Mouse (Mus musculus): Measurements from ENCODE around the gene Ptprt. TPM values are rescaled to one million over a fixed set of nuclear protein-coding genes. Genes with fewer than 3 reads are reported as not detected.

Gene Ptprt
- total and polyA plus RNA-seq, 3 experiments = 0.02 to 0.36 (median 0.08) TPM

DNA sequence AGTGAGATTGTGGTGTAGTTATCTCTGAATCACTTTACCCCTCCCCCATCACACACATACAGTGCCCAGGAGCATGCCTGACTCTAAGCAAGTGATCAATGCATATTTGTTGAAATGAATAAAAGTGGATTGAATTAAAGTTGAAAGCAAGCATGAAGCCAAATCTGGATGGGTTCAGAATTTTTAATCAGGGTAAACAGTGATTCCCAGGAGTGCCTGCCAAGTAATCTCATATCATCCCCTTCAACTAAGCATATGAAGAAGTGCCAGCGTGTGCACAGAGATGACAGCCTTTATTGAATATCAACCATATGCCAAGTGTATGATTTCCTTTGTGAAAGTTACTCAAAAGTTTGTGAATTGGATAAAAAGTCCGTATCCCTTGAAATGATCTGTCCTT lies 893.4 kb downstream of the Ptprt start:
- intact Hi-C loops (cut with DNase I) = no loop called here
- WGBS = 67% methylated on average over 2 of the region's 2 CpGs
- Histone ChIP-seq H3K36me3 (ENCODE audit: control insufficient read depth, insufficient read depth, low read length) (no peaks in the 10 kb centered on the region), H3K4me3 (no peak overlapping the region), H3K79me2 (replicated peaks; ENCODE audit: control insufficient read depth, insufficient read depth, low read length) (no peaks in the 10 kb centered on the region), H3K27me3 (ENCODE audit: control insufficient read depth, insufficient read depth, low read length) (no peaks in the 10 kb centered on the region), H3K9ac (ENCODE audit: low read depth, low read length) (no peak overlapping the region), H3K4me1 (ENCODE audit: control insufficient read depth, insufficient read depth, low read length) (no peaks in the 10 kb centered on the region), H3K27ac (no peak overlapping the region)
- no peak for DNase-seq
- no peak for TF ChIP-seq EP300 (IDR thresholded peaks at IDR 0.05; ENCODE audit: insufficient read depth, low read depth, low read length)
- TF ChIP-seq POLR2A (IDR thresholded peaks at IDR 0.05; ENCODE audit: insufficient read depth, low read depth, low read length) = no peak
- TF ChIP-seq CTCF (IDR thresholded peaks at IDR 0.05) = no peak

DNA sequence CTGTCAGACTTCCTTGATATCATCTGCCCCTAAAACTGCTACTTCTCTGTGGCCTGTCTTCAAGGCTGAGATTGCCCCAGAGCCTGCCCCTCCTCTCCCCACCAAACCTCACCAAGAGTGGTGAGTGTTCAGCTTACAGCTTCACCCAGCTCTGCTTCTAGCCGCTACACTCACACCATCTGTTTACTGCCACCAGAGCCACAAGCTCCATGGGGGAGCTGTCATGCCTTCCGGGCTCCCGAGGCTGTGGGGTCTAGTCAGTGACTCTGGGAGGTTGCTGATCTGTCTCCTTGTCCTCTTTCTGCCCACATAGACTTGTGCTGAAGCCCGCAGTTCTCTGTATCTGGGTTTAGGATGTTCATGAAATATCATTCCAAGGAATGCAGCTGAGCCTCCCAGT lies 947.9 kb downstream of the Ptprt start:
- no peak for DNase-seq
- no peak for TF ChIP-seq POLR2A (IDR thresholded peaks at IDR 0.05; ENCODE audit: insufficient read depth, low read depth, low read length)
- TF ChIP-seq EP300 (IDR thresholded peaks at IDR 0.05; ENCODE audit: insufficient read depth, low read depth, low read length) = no peak
- TF ChIP-seq CTCF (IDR thresholded peaks at IDR 0.05) = no peak
- no peaks in the 10 kb centered on the region for H3K36me3 ChIP-seq (ENCODE audit: control insufficient read depth, insufficient read depth, low read length)
- no peaks in the 10 kb centered on the region for H3K4me1 ChIP-seq (ENCODE audit: control insufficient read depth, insufficient read depth, low read length)
- WGBS = 23% methylated on average over 4 of the region's 4 CpGs
- H3K27me3 ChIP-seq (ENCODE audit: control insufficient read depth, insufficient read depth, low read length) = no peaks in the 10 kb centered on the region
- H3K79me2 ChIP-seq (replicated peaks; ENCODE audit: control insufficient read depth, insufficient read depth, low read length) = no peaks in the 10 kb centered on the region
- H3K4me3 ChIP-seq = no peak overlapping the region
- no peak overlapping the region for H3K9ac ChIP-seq (ENCODE audit: low read depth, low read length)
- intact Hi-C loops (cut with DNase I) = no loop called here
- H3K27ac ChIP-seq = no peak overlapping the region

DNA sequence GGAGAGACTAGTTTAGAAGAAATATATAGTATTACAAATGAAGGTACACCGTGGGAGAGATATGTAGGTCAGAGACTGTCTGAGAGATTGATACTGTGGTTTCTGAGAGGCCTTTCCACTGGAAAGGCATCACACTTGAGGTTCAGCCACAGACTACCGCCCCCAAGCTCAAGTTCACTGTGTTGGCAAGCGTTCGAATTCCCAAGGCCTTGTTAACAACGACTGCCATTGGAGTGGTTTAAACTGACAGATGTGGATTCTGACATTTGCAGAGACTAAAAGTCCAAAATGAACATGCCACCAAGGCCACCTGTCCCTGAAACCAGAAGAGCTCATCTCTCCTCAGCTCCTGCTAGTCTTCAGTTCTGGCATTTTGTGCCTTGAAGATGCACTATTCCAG lies 951.6 kb downstream of the Ptprt start:
- Histone ChIP-seq H3K27ac (no peak overlapping the region), H3K79me2 (replicated peaks; ENCODE audit: control insufficient read depth, insufficient read depth, low read length) (no peaks in the 10 kb centered on the region), H3K9ac (ENCODE audit: low read depth, low read length) (no peak overlapping the region), H3K36me3 (ENCODE audit: control insufficient read depth, insufficient read depth, low read length) (no peaks in the 10 kb centered on the region), H3K4me1 (ENCODE audit: control insufficient read depth, insufficient read depth, low read length) (no peaks in the 10 kb centered on the region), H3K27me3 (ENCODE audit: control insufficient read depth, insufficient read depth, low read length) (no peaks in the 10 kb centered on the region), H3K4me3 (no peak overlapping the region)
- TF ChIP-seq POLR2A (IDR thresholded peaks at IDR 0.05; ENCODE audit: insufficient read depth, low read depth, low read length) (no peak), CTCF (IDR thresholded peaks at IDR 0.05) (no peak), EP300 (IDR thresholded peaks at IDR 0.05; ENCODE audit: insufficient read depth, low read depth, low read length) (no peak)
- DNase-seq = no peak
- WGBS = 80% methylated on average over 5 of the region's 5 CpGs
- intact Hi-C loops (cut with DNase I) = no loop called here

DNA sequence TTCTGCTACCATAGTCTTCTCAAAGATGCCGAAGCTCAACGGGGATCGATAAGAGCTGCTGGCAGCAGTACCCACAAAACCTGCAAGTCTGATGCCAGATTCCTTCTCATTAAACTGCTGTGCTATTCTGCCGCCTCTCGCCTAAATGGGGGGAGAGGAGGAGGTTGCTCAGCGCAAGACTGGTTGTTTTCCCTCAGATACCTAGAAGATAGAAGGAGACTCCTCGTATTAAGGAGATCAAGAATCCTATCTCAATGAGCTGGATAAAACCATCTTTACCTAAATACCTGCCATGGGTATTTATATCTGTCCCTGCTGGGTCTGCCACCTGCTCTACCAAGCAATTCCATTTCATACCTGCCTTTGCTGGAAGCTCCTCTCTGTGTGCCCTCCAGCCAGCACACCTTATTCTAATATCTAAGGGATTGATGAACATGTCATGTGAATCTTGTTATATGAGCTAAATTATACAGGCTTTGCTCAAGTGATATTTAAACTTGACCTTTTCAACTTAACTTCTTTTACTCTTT lies 954.5 kb downstream of the Ptprt start:
- WGBS = 89% methylated on average over 7 of the region's 7 CpGs

DNA sequence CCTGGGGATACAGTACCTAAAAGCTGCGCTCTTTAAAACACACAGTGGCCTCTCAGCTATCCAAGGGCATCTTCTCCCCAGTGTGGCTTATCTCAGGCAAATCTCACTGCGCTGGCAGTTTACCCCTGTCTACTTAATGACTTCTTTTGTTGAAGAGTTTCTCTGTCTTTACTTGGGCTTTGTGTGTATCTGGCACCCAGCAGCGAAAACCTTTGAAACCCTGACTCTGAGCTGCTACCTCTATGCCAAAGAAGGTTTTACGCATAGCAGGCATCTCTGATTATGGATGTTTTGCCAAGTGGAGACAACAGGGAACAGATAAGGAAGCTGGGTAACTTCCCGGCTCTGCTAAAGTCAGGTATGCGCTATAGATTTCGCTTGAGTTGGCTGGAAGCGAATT lies 956.1 kb downstream of the Ptprt start:
- Histone ChIP-seq H3K4me3 (no peak overlapping the region), H3K27ac (no peak overlapping the region), H3K27me3 (ENCODE audit: control insufficient read depth, insufficient read depth, low read length) (no peaks in the 10 kb centered on the region), H3K4me1 (ENCODE audit: control insufficient read depth, insufficient read depth, low read length) (no peaks in the 10 kb centered on the region), H3K36me3 (ENCODE audit: control insufficient read depth, insufficient read depth, low read length) (no peaks in the 10 kb centered on the region), H3K9ac (ENCODE audit: low read depth, low read length) (no peak overlapping the region), H3K79me2 (replicated peaks; ENCODE audit: control insufficient read depth, insufficient read depth, low read length) (no peaks in the 10 kb centered on the region)
- WGBS = 17% methylated on average over 8 of the region's 8 CpGs
- intact Hi-C loops (cut with DNase I) = no loop called here
- TF ChIP-seq EP300 (IDR thresholded peaks at IDR 0.05; ENCODE audit: insufficient read depth, low read depth, low read length) = no peak
- TF ChIP-seq POLR2A (IDR thresholded peaks at IDR 0.05; ENCODE audit: insufficient read depth, low read depth, low read length) = no peak
- no peak for TF ChIP-seq CTCF (IDR thresholded peaks at IDR 0.05)
- DNase-seq = no peak

More for the DNA sequence above, 954.5 kb downstream of the Ptprt start:
- H3K4me3 ChIP-seq = no peak overlapping the region
- no peaks in the 10 kb centered on the region for H3K36me3 ChIP-seq (ENCODE audit: control insufficient read depth, insufficient read depth, low read length)
- no peaks in the 10 kb centered on the region for H3K79me2 ChIP-seq (replicated peaks; ENCODE audit: control insufficient read depth, insufficient read depth, low read length)
- no peak for TF ChIP-seq CTCF (IDR thresholded peaks at IDR 0.05)
- no peak for TF ChIP-seq POLR2A (IDR thresholded peaks at IDR 0.05; ENCODE audit: insufficient read depth, low read depth, low read length)
- TF ChIP-seq EP300 (IDR thresholded peaks at IDR 0.05; ENCODE audit: insufficient read depth, low read depth, low read length) = no peak
- intact Hi-C loops (cut with DNase I) = no loop called here
- H3K27ac ChIP-seq = no peak overlapping the region
- no peaks in the 10 kb centered on the region for H3K27me3 ChIP-seq (ENCODE audit: control insufficient read depth, insufficient read depth, low read length)
- H3K9ac ChIP-seq (ENCODE audit: low read depth, low read length) = no peak overlapping the region
- DNase-seq = no peak
- no peaks in the 10 kb centered on the region for H3K4me1 ChIP-seq (ENCODE audit: control insufficient read depth, insufficient read depth, low read length)

DNA sequence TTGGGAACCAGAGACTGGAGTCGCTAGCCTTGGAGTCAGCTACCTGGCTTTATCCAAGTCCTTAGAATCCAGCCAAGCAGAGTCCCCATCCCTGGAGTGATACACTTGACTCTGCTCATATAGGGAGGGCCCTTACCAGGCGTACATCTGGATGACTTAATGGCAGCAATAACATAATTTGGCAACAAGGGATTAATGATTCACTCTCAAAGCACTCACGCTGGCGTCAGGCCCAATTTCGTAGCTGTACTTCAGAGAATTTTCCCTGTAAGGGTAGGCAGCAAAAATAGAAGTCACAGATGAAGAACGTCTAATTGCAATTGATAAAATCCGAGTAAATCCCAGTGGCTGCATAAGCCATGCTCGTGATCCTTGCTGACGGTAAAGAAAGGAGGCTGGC lies 956.5 kb downstream of the Ptprt start:
- Histone ChIP-seq H3K27ac (no peak overlapping the region), H3K27me3 (ENCODE audit: control insufficient read depth, insufficient read depth, low read length) (no peaks in the 10 kb centered on the region), H3K36me3 (ENCODE audit: control insufficient read depth, insufficient read depth, low read length) (no peaks in the 10 kb centered on the region), H3K79me2 (replicated peaks; ENCODE audit: control insufficient read depth, insufficient read depth, low read length) (no peaks in the 10 kb centered on the region), H3K4me1 (ENCODE audit: control insufficient read depth, insufficient read depth, low read length) (no peaks in the 10 kb centered on the region), H3K9ac (ENCODE audit: low read depth, low read length) (no peak overlapping the region), H3K4me3 (no peak overlapping the region)
- TF ChIP-seq EP300 (IDR thresholded peaks at IDR 0.05; ENCODE audit: insufficient read depth, low read depth, low read length) (no peak), POLR2A (IDR thresholded peaks at IDR 0.05; ENCODE audit: insufficient read depth, low read depth, low read length) (no peak), CTCF (IDR thresholded peaks at IDR 0.05) (no peak)
- 32% methylated on average over 9 of the region's 9 CpGs for WGBS
- DNase-seq = peak; percentile 17 to 19
- intact Hi-C loops (cut with DNase I) = no loop called here

Data from heart, adult 2 months (tissue).